Mouse (Mus musculus) C2C12 (cell line): ENCODE measurements around the gene Ctdsp1.

Experiments used
- CEBPB ChIP-seq: IDR thresholded peaks from one replicate; pipeline ENCODE4 v1.6.1; 2011; ENCODE audit warnings: low read depth, mild to moderate bottlenecking, control low read depth, moderate library complexity
- CTCF ChIP-seq: IDR thresholded peaks from one replicate; pipeline ENCODE4 v1.5.1; 2011; ENCODE audit not compliant: control insufficient read depth, insufficient read depth, insufficient read length

GRCm38 (mm10) chr1:74351185-74351769, 40.0 kb upstream of the Ctdsp1 start:
- TF ChIP-seq CTCF: no peak
- no peak for TF ChIP-seq CEBPB
